Mouse (Mus musculus) urinary bladder, postnatal 14 days (tissue): ENCODE measurements around the gene Ptn.

ENCODE experiments used
- DNase-seq: peaks from one replicate; pipeline ENCODE4 v3.0.0; 2021; ENCODE audit warnings: low spot score

Gene Ptn

DNA sequence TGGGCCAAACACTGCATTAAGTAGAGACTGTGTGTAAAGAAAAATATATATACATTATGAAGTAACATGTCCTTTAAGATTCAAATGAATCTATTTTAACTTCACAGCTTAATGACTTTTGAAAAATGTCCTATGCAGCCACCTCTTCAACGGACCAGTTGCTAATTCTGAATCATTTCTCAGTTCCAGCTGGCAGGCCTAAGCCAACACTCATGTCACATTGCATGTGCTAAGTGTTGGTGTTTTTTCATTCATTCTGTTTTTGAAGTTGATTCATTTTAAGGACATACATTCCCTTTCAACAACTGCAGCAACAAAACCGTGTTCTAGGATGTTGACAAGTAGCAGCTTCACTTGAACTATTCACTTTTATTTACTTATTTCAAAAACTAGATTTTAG lies 6.0 kb upstream of the Ptn start:
- no peak for DNase-seq

DNA sequence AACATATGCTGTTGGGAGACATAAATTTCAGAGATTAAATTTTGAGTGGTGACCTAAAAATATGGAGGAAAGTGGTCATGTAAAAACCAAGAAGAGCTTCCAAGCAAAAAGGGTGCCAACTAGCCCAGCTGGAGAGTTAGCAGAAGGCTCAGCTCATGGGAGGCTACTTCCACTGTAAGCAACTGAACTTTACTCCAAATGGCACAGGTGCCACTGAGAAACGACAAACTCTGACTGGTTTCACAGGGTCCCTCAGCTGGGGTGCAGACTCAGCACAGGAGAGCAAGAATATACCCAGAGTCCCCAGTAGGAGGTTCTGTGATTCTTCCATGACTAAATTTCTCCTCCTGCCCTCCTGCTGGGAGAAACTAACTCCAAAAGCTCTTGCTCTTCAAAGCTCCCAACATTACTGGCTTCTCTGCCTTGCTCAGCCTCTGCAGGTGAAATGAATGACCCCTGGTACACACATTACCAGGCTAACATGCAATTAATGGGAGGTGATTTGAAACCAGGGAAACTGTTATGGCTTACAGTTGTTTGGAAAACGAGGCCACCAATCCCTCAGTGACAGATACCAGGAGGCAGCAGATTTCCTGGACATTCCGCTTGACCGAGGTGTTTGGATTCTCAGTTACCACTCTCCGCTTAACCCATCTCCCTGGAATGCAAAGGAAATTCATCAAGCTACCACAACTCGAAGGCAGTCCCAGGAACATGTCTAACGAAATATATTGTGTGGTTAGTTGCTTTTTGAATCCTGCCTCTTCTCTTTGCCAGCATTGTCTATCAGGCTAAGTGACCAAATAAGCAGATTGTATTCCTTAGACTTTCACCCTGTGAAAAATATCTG lies 2.9 kb upstream of the Ptn start:
- DNase-seq = no peak

DNA sequence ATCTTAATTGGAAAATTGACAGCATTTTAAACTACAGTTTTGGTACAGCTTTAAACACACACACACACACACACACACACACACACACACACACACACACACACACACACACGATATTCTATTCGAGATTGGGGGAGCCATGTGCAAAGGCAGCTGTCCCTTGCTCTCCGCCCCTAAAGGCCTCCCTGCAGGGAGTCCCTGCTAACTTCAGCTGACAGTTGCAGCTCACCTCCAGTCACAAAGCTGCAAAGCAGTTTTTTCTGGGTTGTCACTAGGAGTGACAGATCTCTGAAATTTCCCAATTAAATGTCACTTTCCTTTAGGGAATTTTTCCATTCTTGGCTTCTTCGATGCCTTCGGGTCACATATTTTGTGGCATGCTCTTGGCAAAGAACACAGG lies 428 bp upstream of the Ptn start:
- DNase-seq = no peak

DNA sequence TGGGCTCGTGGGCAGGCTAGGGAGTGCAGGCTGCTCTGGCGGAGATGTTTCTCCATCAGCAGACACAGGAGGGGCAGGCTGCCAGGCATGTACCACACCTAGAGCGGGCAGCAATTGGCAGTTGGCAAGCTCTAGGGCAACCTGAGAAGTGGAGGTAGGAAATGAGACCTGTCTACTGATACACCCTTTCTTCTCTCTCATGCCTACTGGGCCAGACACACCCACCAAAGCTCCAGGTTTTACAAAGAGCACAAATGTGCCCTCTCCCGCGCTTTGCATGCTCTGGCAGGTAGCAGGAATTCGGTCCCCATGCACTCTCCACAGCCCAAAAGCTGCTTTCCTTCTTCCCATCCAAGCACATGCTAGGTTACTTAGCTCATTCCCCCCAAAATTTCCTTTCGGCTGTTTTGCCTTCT lies 701 bp downstream of the Ptn start:
- peak; percentile 30 for DNase-seq

DNA sequence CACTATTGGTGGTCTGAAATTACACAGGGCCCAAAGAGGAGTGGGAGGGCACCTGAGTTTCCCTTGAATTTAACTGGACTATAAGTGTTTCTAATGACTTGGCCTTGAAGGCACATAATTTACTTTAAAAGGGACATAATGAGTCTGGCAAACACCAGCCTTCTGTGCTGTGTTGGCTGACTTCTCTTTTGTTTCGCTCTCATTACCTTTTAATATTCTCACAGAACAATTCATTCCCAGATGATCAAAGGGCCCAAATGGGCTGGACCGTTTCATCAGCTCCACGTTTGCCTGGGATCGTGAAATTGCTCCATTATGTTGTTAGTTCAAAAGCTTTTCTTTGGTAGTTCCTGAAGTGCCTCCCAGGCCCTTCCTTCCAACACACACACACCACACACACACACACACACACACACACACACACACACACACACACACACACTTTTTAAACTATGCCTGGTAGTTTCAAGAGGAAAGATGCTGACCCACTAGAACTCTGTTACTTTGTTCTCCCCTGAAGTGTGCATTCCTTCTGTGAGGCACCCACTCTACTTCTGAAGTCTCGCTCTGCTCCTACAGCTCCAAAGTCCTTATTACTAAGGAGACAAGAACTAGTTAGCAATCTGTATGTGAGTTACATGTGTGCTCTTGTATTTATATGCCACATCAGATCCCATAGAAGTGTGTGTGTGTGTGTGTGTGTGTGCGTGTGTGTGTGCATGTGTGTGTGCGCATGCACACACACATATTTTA lies 1.5 kb downstream of the Ptn start:
- no peak for DNase-seq

DNA sequence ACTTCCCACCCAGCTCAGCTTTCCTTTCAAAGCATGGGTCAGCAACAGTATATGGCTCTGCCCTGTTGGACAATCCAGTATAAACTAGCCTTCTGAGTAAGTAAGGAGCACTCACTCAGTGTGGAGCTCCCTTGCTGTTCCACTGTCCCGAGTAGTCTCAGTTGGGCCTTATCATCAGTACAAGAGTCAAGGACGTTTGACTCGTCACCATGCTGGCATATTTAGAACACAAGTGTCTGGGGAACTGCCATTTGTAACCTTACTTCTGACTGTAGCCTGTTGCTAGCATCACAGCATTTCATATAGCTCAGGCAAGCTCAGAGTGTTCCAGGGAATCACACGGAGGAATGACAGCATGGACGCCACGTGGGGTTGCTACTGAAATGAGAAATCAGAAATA lies 3.1 kb downstream of the Ptn start:
- no peak for DNase-seq

DNA sequence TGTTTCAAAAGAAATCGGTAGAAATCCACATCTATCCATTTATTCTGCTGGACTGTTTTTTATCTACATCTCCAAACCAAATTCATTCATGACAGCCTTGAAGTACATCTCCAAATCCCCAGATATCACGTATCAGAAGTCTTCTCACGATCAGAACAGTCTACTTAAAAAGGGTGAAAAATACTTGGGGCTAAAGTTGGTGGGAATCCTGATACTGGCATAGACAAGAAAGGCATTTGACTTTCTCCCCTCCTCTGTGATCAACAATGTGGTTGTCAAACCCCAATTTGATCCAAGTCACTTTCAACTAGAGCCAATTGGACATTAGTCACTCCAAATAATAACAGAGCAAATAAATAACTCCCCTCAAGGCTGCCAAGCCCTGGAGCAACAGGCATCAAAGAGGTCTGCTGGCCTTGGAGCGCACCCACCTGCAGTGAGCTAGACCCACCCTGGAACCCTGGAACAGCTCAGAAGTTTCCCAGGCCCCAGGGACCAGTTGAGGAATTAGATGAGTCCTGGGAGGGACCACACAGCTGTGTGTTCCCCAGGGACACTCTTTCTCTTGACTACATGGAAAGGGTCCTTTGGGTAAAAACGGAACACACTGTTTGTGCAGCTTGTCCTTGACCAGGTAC lies 9.6 kb downstream of the Ptn start:
- no peak for DNase-seq

DNA sequence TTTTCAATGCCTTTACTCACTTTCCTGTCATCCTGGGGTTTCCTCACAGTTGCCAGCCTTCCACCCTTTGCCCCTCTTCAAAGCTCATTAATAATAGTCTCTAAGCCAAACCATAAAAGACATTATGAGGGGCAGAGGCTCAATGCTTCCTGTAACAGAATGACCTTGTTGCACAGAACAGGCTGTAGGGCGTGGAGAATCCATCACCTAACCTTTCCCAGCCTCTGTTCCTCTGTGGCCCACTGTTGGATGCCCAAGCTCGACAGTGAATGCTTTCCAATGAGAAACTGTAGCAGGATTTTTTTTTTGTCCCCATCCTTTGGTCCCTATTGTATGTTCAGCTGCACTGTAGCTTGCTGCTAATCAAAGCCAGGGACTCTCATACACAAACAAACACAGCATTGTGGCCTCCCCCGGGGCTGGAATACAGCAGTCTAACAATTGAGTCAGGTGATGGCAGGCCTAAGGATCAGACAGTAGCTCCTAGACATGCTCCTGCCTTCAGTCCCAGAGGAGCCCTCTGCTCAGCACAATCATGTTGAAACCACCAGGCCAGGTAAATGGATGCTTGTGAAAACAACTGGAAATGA lies 12.9 kb downstream of the Ptn start:
- DNase-seq = no peak

DNA sequence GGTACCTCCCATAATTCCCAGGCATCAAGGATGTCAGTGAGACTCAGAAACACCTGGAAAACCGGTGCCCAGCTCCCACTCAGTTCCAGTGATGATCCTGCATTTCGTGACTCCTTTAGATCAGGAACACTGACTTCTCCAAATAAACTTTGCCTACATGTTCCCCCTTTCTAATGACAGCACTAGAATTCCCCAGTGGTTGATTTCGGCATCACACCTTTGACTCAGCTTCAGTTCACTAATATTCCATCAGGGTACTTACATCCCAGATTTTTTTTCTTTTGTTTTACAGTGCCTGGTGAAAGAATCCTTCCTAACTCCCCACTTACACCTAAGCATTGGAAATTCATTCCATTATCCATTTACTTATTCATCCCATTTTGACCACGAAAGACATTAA lies 15.5 kb downstream of the Ptn start:
- DNase-seq = no peak

DNA sequence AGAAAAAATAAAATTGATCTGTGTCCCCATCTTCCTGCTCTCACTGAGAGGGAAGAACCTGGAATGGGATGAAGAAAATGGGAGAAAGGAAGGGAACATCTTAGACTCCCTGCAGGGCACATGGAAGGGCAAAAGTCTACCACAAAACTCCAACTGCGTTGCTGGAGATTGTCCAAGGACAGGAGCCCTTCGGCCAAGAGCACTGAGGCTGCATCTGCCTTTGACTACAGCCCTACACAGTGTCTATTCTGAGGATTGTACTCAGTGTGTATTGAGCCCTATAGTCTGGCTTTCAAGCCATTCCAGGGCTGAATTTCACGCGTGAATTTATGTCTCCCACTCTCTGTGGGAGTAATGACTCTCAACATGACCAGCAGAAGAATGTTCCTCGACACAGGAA lies 16.2 kb downstream of the Ptn start:
- no peak for DNase-seq

DNA sequence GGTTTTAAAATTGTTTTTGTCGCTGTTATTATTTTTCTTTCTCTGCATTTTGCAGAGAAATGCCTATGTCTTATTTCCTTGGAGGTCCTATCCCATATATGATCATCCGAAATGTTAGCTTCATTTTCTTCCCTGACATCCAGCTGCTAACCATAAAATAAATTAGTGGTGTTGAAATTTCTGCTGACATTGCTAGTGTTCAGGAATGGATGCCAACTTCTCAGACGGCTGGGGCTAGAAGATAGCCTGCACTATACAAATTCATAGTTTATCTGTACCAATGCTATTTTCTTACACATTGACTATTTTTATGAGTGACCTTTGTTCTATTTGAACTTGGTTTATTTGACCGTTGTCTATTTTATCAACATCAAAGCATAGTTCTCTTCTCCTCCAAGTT lies 20.8 kb downstream of the Ptn start:
- no peak for DNase-seq

DNA sequence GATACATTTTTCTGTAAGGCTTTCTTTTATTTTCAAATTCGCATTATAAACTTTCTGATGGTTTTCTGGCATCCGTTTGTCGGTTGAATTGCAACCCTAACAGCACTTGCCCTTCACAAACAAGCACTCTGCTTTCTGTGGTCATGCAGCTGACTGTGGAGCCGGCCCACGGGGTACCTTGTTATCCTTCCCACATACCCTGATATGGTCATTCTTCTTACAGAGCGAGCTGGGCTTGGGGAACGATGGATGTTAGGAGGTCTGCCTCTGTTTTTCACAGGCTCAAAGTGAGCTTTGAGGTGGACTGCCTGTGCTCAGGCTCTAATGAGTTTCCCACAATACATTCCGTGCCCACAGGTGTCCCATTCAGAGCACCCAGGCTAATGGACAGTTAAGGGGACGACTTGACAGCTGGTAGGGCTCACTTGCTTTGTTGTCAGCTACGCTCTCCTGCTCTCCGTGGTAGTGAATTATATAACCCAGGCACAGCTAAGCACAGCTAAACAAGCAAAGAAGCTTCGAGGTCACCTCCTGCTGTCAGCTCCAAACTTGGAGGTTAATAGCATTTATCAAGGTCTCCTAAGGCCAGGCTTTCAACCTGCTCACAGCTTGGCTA lies 21.3 kb downstream of the Ptn start:
- DNase-seq = no peak

DNA sequence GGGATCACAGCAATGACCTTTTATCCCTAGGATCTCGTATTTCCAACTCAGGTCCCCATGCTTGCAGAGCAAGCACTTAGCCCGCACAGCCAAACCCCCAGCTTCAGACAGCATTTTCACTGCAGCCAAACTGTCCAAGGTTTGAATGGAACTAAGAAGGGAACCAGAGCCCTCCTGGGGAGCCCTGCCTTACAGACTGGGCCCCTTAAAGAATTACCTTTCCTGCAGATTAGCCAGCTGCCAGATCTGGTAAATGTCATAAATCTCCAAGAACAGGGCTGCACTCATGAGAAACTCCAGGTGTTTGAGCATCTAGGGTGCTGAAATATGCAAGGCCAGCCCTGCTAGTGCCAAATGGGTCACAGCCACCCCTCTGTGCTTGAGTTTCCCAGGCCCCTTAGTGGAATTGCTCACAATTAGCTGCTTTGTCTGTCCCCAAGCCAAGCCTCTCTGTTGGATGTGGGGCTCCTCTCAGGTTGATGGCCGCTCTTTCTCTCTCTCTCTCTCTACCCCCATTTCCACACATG lies 25.3 kb downstream of the Ptn start:
- DNase-seq = no peak

DNA sequence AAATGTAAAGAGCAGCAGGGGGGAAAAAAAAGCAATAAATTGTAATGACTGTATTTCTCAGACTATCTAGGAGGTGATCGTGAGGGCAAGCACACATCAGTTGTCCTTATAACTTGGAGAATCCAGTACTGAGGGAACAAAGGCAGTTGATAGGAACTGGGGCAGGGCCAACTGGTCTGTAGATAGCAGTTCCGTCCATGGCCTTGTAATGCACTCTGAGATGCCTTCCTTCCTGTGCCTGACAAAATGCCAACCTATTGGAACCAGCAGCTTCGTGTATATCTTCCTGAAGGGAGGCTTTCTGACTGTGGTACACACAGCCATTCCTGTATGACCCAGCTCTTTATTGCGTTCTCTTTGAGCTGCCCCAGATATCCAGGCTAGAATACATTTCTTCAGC lies 27.5 kb downstream of the Ptn start:
- DNase-seq = no peak

DNA sequence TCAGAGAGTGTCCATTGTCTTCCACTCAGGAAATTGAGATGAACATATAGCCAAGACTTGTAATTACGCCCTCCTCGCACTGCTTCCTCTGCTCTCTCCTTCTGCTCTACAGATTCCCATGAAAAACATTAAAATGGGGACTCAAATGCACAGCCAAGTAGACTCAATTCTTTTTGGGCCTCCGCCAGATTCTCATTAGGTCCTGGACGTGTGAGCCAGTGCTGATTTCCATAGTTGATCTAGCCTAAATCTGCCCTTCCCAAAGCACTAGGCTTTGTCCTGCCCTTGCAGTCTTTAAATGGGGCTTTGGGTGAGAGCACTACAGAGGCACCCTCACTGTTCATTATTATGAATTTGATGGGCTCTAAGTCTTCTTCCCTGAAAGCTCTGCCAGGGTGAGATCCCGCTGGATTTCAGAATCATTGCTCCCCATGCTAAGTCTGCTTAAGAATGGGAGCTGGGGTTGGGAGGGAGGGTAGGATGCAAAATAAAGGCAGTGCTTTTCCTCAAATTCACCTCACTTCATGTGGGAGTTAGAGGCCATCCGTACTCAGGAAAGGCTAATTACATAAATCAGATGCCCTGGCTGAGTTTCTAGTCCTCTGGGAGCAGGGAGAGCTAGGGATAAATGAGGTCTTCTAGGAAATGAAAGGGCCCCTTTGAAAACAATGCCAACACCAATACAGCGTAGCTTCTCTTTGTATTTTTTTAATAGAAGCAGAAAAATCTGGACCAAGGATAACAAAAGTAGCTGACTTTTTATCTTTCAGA lies 32.3 kb downstream of the Ptn start:
- no peak for DNase-seq

DNA sequence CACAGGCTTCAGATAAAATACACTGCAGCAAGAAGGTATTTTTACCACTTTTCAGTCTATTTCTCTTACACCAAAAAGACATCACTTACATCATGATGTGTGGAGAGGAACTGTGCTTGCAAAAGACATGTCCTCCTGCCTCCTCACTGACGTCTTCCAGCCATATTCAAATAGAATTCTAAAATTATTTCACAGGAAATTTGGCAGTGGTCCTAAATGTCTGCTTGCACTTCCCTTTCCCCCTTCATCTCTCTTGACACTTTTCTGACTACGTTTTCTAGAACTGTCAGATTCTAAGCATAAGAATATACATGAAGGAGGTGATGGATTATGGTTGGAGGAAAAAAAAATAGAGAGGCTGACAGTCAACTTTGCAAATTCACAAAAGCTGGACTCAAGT lies 33.0 kb downstream of the Ptn start:
- no peak for DNase-seq

DNA sequence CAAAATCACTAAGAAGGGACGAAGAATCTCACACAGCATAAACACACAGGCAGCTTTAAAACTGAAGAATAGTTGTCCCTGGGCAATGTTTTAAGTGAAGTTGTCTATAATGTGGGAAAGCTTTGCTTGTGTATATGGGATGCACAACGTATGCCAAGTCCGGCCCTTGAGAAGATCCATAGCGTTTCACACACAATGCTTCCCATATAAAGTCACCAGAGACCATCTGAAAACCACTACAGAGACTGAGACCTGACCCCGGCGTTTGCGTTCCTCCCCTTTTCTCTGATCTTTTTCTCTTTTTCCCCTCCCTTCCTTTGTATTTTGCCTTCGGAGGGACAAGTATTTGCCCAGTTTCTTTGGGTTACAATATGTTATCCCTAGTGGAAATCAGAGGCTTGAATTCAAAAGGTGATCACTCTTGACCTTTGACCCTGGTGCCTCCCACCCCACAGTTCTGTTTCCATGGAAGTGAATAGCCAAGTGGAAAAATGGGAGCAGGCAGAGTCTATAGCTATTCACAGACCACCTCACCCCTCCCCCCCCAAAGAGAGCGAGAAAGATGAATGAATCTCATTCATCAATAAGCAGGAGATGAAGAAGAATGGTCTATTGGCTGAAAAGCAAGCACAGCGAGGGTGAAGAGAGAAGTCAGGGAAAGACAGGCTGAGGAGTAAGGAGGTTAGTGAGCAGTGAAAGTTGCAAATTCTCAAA lies 34.2 kb downstream of the Ptn start:
- no peak for DNase-seq

DNA sequence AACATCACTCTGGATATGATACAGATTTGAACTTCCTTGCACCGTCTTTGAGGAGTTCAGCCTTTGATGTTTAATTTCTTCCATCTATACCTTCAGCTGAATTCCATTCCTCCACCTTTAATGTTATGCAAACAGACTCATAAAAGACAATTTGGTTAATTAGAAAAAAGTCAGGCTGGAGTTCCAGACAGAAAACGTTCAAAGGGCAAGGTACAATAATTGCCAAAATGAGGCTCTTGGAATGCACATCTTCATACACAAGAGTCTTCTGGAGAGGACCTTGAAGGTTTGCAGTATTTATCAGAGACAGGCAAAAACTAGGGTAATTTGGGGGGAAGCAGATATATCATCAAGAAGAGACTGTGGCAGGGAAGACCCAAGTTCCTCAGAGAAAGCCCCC lies 37.5 kb downstream of the Ptn start:
- no peak for DNase-seq

DNA sequence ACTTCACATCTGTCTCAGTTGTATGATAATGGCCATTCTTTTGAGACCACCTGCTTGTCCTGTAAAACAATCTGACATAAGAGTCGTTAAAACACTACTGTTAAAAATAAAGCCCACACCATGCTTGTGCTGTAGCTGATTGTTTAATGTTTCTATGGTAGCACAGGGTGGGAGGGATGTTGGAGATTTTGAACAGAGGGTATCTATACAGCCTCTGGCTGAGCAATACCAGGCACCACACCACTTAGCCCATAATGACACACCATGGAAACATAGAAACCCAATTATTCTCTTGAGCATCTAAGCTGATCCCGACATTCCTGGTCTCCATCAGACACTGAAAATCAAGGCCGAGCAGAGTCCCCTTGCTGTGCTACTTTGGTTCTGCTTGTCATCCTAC lies 41.0 kb downstream of the Ptn start:
- DNase-seq = no peak

DNA sequence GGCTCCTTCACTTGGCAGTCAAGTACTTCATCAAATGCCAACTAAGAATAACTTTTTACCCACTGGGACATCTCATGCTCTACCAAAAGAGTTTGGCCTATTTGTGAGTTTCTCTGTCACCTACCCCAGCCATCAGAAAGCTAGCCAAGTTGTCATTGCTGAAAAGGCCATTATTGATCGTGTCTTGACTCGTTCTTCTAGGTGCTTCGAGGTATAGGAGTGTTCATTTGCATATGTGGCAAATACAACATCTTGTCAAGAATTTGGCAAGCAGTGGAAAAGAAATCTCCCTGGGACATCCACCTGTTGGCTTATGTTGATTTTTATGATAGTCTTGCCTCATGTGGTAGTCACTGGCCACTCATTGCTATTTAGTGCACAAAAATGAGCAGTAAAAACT lies 43.1 kb downstream of the Ptn start:
- no peak for DNase-seq
